Mouse (Mus musculus) ES-Bruce4 (cell line): ENCODE data around the gene Ubc. TPM values are rescaled to one million over a fixed set of nuclear protein-coding genes. Genes with fewer than 3 reads are reported as not detected.

Experiments used
- H3K27ac ChIP-seq: 2 replicates; pipeline ENCODE4 v1.5.1; 2012; ENCODE audit warnings: low read length, inconsistent platforms; ENCODE audit not compliant: insufficient read depth
- H3K27me3 ChIP-seq: 2 replicates; pipeline ENCODE4 v1.6.1; 2012; ENCODE audit warnings: mild to moderate bottlenecking, low read length, inconsistent platforms; ENCODE audit not compliant: control insufficient read depth, poor library complexity, insufficient read depth, severe bottlenecking
- H3K36me3 ChIP-seq: 2 replicates; pipeline ENCODE4 v1.6.1; 2012; ENCODE audit warnings: inconsistent platforms, mild to moderate bottlenecking, low read length, moderate library complexity; ENCODE audit not compliant: control insufficient read depth, poor library complexity, insufficient read depth, severe bottlenecking
- H3K4me1 ChIP-seq: one replicate; pipeline ENCODE4 v1.8.1; 2011; ENCODE audit warnings: low read length; ENCODE audit not compliant: control insufficient read depth, insufficient read depth
- H3K4me3 ChIP-seq: 2 replicates; pipeline ENCODE4 v1.5.1; 2011; ENCODE audit warnings: low read depth, mild to moderate bottlenecking, low read length
- H3K9ac ChIP-seq: 2 replicates; pipeline ENCODE4 v1.6.1; 2012; ENCODE audit warnings: low read depth, mild to moderate bottlenecking, inconsistent platforms; ENCODE audit not compliant: poor library complexity, severe bottlenecking
- H3K9me3 ChIP-seq: replicated peaks from 2 replicates; pipeline ENCODE4 v1.6.1; 2012; ENCODE audit warnings: mild to moderate bottlenecking, low read length, inconsistent platforms; ENCODE audit not compliant: control insufficient read depth, poor library complexity, insufficient read depth, severe bottlenecking
- CTCF ChIP-seq: IDR thresholded peaks from one replicate; pipeline ENCODE4 v1.8.1; 2011; ENCODE audit warnings: low read depth, low read length
- EP300 ChIP-seq: IDR thresholded peaks from 2 replicates; pipeline ENCODE4 v1.6.1; 2011; ENCODE audit warnings: low read depth, low read length; ENCODE audit not compliant: insufficient read depth
- POLR2A ChIP-seq: IDR thresholded peaks from one replicate; pipeline ENCODE4 v1.8.1; 2011; ENCODE audit warnings: low read length; ENCODE audit not compliant: insufficient read depth
- polyA plus RNA-seq: library from polyadenylated mRNA; stranded (reverse); fragments of >200 nt; gene quantifications from 2 replicates; pipeline ENCODE4 v1.2.4, GENCODE M21; 2011; ENCODE audit warnings: low read depth; ENCODE audit not compliant: missing spikeins, insufficient read depth, insufficient read length

Gene Ubc
- polyA plus RNA-seq, 1 experiment = 334 TPM

GRCm38 (mm10) chr5:125409348-125410090, 19.5 kb upstream of the Ubc start:
- TF ChIP-seq EP300 (no peak), POLR2A (no peak), CTCF (no peak)
- peak overlapping the region; percentile 46 for H3K9ac ChIP-seq

GRCm38 (mm10) chr5:125408842-125409241, 18.8 kb upstream of the Ubc start:
- H3K9ac ChIP-seq = peak overlapping the region; percentile 46
- no peaks in the 10 kb centered on the region for H3K27me3 ChIP-seq
- H3K9me3 ChIP-seq = no peaks in the 10 kb centered on the region
- H3K36me3 ChIP-seq = no peaks in the 10 kb centered on the region; the same call in 1 of the 2 replicates
- H3K4me1 ChIP-seq = no peaks in the 10 kb centered on the region
- H3K27ac ChIP-seq = peak overlapping the region; percentile 46; the same call in 1 of the 2 replicates
- peak overlapping the region; percentile 61 for H3K4me3 ChIP-seq
- TF ChIP-seq EP300 (no peak), CTCF (no peak), POLR2A (no peak)

More at GRCm38 (mm10) chr5:125409348-125410090, 19.5 kb upstream of the Ubc start:
- Histone ChIP-seq H3K9me3 (no peaks in the 10 kb centered on the region), H3K4me3 (peak overlapping the region; percentile 61), H3K4me1 (no peaks in the 10 kb centered on the region), H3K27ac (peak overlapping the region; percentile 46; the same call in 1 of the 2 replicates), H3K36me3 (peaks cover under 1% of the 10 kb centered on the region), H3K27me3 (no peaks in the 10 kb centered on the region)

- Histone ChIP-seq H3K36me3 (no peaks in the 10 kb centered on the region), H3K27ac (no peak overlapping the region), H3K9ac (no peak overlapping the region), H3K4me3 (no peak overlapping the region; the same call in 1 of the 2 replicates), H3K27me3 (no peaks in the 10 kb centered on the region), H3K4me1 (no peaks in the 10 kb centered on the region), H3K9me3 (no peaks in the 10 kb centered on the region)
- no peak for TF ChIP-seq POLR2A
- TF ChIP-seq EP300 = no peak
- TF ChIP-seq CTCF = no peak
These were observed 18.0 kb upstream of the Ubc start for GRCm38 (mm10) chr5:125407910-125408575.

- Histone ChIP-seq H3K4me3 (peak overlapping the region; percentile 70), H3K27ac (peak overlapping the region; percentile 45), H3K9ac (peak overlapping the region; percentile 59), H3K27me3 (no peaks in the 10 kb centered on the region), H3K9me3 (no peaks in the 10 kb centered on the region), H3K36me3 (no peaks in the 10 kb centered on the region), H3K4me1 (no peaks in the 10 kb centered on the region)
- no peak for TF ChIP-seq CTCF
- TF ChIP-seq POLR2A = no peak
These were observed 17.2 kb upstream of the Ubc start for GRCm38 (mm10) chr5:125407020-125407830.

- TF ChIP-seq CTCF (no peak), EP300 (0 out of 2 replicates have a peak, but pooled peaks have one; percentile 38)
- no peaks in the 10 kb centered on the region for H3K36me3 ChIP-seq
- no peaks in the 10 kb centered on the region for H3K4me1 ChIP-seq
- peak overlapping the region; percentile 78 for H3K27ac ChIP-seq
- no peaks in the 10 kb centered on the region for H3K9me3 ChIP-seq
- no peaks in the 10 kb centered on the region for H3K27me3 ChIP-seq
- H3K4me3 ChIP-seq = peak overlapping the region; percentile 70
- peak overlapping the region; percentile 59 for H3K9ac ChIP-seq
These were observed 16.5 kb upstream of the Ubc start for GRCm38 (mm10) chr5:125406322-125407016.
